Comparison of ENCODE assay signal across 17 mouse cellular contexts in the genomic region with DNA sequence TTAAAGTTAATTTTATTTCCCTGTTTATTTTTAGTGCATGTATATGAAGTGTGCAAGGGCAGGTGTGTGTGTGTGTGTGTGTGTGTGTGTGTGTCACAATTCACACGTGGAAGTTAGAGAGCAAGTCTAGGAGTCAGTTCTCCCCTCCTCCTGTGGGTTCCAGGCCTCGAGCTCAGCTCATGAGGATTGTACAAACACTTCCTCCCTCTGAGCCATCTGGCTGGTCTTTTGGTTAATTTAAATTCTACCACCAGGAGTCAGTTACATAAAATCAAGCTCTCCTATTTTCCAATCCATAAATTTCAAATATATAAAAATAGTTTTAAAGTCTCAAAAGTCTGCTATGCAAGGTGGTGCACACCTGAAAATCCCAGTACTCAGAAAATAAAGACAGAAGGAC.
DNase-seq lines count a peak whose midpoint lies in the region.
"Had no signal": no experiment of that assay in that cellular context is flagged by ENCODE, and none has a peak within 500 bp of the region (broad histone marks: within the 10 kb centered on the region; RNA-seq: fewer than 3 reads in every experiment).

No protein-coding gene starts in this region.

- intact Hi-C loops in left cerebral cortex, postnatal 36 days (cut with DNase I): no loop called here

- DNase-seq in layer of hippocampus, adult 18-20 months (ENCODE audit: low spot score in 2 of 2): peak; percentile 25 to 82
- DNase-seq in layer of hippocampus, postnatal 36 days: no peak
- peak; percentile 32 to 36 for DNase-seq in right cerebral cortex, adult 2 months (ENCODE audit: low spot score in 2 of 2)
- no peak for DNase-seq in right cerebral cortex, postnatal 4 days
- peak; percentile 15 to 22 for DNase-seq in left cerebral cortex, postnatal 36 days (ENCODE audit: low spot score in 2 of 2)
- no peak for DNase-seq in gastrocnemius, postnatal 25 days
- DNase-seq in cerebellum, adult 9-11 months: no peak
- DNase-seq: adrenal gland, postnatal 36 days; B cell, adult 2 months; cerebellum, adult 11-12 months; cerebellum, postnatal 14 days; gastrocnemius, postnatal 10 days; heart, adult 18-20 months; heart, postnatal 14 days; kidney, postnatal 25 days; liver; thymus, postnatal 25 days had no signal

Comparison
In these comparisons a context has a peak if more than half of its experiments do, and no peak if none do; other contexts are left out.
1. DNase-seq: peak in layer of hippocampus, adult 18-20 months (2 of 2), right cerebral cortex, adult 2 months (2 of 2) and left cerebral cortex, postnatal 36 days (2 of 2); none in layer of hippocampus, postnatal 36 days (0 of 2), right cerebral cortex, postnatal 4 days (single experiment), gastrocnemius, postnatal 25 days (single experiment) and cerebellum, adult 9-11 months (single experiment).